Mouse (Mus musculus) ES-Bruce4 (cell line): ENCODE data around the gene Tubb2b.

Source experiments
- CTCF ChIP-seq: IDR thresholded peaks from one replicate; pipeline ENCODE4 v1.8.1; 2011; ENCODE audit warnings: low read depth, low read length
- EP300 ChIP-seq: IDR thresholded peaks from 2 replicates; pipeline ENCODE4 v1.6.1; 2011; ENCODE audit warnings: low read depth, low read length; ENCODE audit not compliant: insufficient read depth

- TF ChIP-seq EP300 (peak; percentile 96), CTCF (no peak)
Measured at GRCm38 (mm10) chr13:34109677-34110058, 20.6 kb downstream of the Tubb2b start.
